Mouse (Mus musculus): ENCODE results near the gene Ttc7b.

Gene Ttc7b

DNA sequence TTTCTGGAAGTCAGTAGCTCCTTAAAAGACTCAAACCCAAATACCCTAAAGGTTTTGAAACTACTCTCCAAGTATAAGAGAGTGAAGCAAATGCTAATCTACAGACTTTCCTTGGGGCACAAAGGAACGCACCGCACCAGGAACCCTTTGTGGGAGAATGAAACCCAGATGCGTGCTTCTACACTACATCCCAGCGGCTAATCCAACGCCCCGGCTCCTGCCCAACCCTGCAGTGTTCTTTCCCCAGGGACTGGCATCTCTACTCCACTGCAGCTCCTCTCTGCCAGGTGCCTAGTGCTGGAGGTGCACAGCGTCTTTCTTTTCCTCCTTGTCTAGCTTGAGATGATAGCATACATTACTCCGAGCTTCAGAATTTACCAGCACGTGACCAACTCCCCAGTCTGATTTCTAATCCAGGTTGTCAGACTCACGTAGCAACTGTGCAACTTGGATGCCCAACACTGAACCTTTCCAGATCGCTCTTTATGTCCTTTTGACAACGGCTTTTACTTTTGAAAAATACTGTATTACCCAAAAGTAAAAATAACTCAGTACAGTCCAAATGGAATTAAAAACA lies 72.8 kb downstream of the Ttc7b start:
- DNase-seq (ENCODE audit: low spot score in 2 of 2): no peak

DNA sequence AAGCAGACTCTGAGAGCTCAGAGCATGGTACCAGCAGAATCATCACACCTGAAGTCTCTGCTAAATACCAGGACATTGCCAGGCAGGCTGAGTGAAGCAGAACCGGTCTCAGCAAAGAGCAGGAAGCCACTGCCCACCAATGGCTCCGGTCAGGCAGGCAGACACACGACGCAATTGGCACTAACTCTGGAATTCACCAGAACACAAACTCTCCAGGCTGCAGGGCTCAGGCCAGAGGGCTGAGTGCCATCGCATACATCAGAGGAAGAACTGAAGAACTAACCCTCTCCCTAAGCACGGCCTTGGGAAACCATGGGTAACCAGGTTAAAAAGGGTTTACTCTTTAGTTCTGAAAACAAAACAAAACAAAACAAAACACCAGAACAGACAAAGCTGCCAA lies 73.5 kb downstream of the Ttc7b start:
- DNase-seq (ENCODE audit: low spot score in 2 of 2): no peak

DNA sequence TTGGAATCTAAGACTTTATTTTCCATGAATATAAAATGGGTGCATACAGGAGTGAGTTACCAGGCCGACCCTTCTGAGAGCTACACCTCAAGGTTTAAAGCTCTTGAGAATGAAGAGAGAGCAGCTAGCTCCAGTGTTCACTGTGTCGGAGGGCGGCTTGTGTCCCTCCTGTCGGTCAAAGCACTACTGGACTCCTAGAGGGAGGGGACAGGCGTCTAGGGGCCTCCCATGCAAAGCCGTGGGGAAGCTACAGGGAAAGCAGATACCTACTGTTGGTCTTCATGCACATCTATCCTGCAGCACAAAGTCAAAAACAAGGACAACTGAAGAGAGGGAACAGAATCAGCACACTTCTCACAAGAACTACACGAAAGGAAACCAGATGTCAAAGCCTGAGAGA lies 74.9 kb downstream of the Ttc7b start:
- DNase-seq (ENCODE audit: low spot score in 2 of 2): no peak

DNA sequence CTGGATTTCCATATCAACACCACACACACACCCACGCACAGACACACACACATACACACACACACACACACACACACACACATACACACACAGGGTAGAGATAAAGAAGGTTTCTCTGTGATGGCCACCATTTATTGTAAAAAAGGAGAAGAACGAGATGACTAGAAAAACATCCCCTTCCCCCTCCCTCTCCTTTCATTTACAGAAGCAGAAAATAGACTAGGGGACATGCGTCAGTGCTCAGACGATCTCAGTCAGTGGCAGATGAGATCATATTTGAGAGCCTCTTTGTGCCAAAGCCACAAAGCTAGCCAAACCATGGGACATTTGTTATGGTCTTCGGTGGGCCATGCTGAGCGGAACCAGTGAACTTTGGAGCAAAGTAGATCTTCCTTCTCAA lies 75.4 kb downstream of the Ttc7b start:
- DNase-seq (ENCODE audit: low spot score in 2 of 2): no peak

DNA sequence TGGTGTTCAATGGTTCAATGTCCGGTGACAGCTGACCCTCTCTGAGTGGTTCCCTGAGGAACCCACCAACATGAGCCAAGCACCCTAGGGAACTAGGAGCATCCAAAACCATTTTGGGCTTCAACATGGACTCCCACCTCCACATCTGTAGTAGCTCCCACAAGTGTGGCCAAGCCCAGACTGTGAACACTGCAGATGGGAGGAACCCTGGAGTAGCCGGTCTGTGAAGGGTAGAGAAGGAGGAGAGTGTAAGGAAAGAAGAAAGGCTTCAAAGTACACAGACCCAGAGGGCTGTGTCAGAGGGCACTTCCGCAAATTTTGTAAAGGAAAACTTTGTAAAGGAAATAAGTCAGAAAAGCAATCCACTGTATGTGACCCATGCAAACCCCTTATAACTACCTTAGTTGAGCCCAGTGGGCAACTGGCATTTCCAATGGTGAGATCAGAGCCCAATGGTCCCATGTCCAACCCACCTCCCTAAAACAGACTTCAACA lies 75.9 kb downstream of the Ttc7b start:
- no peak for DNase-seq (ENCODE audit: low spot score in 2 of 2)

DNA sequence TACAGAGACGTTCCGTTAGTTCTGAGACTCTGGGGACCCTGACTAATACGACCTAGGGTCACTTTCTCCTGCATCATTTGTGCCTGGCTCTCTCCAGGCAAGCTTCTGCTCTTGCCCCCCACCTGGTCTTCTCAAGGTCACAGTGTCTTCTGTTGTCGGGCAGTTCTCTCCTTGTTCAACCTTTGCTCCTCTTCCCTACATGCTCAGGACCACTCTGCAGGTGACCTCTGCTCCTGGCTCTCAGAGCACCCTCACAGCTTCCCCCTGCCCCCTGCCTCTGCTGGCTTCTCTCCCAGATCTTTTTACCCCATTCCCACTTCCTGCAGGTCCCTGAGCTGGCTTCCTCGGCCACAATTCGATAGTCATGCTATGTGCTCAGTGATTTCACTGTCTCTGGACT lies 77.2 kb downstream of the Ttc7b start:
- no peak for DNase-seq (ENCODE audit: low spot score in 2 of 2)

DNA sequence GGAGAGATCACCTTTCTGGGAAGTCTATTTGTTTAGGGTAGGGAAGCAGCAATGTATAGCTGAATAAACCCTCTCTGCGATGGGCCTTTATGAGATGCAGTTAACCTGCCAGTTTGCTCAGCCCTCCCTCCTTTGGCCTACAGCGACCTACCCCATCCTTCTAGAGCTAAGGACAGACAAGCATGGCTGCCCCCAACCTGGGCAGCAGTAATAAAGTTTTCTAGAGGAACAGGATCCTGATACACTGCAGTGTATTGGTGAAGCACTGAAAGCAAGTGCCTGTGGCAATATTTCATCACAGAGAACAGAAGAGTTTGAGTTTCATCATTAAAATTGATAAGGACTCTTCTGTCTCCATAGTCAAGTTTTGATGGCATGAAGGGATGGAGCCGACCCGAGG lies 79.0 kb downstream of the Ttc7b start:
- no peak for DNase-seq (ENCODE audit: low spot score in 2 of 2)

DNA sequence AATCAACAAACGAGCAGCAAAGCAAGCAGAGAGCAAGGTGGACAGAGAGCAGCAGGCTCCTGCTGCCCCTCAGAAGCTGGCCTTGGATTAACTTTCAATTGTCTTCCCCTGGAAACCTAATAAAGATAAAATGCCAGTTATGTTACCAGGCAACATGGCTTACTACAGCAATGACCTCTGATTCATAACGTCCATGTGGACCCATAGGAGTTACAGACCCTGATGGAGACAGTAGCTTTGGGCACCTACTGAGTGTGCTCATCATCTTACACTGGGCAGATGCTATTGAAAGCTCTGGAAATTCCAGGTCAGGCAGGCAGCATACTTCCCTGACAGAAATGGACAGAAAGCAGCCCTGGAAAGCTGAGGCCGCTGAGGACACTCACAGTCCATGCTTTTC lies 80.7 kb downstream of the Ttc7b start:
- DNase-seq (ENCODE audit: low spot score in 2 of 2): no peak

DNA sequence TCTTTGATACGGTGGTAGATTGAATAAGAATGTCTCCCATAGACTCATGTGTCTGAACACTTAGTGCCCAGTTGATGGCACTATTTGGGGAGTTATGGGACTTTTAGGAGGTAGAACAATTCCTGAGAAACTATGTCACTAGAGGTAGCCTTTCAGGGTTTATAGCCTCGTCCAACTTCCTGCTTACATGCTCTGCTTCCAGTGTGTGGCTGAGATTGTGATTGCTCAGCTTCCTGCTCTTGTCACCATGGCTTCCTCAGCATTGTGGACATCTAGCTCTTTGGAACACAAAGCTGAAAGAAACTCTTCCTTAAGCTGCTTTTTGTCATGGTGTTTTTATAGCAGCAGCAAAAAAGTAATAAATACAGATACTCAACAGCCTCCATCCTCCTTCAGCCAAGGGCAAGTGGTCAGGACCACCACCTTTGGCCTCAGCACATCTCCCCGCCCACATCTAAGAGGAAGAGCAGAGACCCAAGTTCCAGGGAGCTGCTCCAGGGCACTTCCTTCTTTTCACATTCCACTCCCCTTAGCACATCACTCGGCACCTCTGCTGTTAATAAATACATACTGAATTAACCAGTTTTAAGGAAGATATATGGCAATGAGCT lies 81.4 kb downstream of the Ttc7b start:
- DNase-seq (ENCODE audit: low spot score in 2 of 2): no peak

DNA sequence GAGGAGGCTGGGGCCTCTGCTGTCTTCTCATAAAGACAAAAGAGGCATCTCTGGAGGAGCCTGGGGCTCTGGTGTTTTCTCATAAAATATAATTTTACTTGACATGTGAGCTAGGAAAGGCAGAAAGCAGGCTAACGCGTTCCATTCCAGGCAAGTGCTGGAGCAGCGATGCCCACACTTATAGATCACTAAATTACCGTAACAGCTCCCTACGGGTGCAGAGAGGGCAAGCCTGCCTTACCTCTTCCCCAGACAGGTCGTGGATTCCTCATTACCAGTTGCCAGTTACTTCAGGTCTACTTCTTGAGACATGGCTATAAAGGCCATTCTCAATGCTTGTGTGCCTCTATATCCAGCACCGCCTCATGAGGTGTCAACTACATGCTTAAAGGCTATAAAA lies 82.1 kb downstream of the Ttc7b start:
- DNase-seq (ENCODE audit: low spot score in 2 of 2): no peak

DNA sequence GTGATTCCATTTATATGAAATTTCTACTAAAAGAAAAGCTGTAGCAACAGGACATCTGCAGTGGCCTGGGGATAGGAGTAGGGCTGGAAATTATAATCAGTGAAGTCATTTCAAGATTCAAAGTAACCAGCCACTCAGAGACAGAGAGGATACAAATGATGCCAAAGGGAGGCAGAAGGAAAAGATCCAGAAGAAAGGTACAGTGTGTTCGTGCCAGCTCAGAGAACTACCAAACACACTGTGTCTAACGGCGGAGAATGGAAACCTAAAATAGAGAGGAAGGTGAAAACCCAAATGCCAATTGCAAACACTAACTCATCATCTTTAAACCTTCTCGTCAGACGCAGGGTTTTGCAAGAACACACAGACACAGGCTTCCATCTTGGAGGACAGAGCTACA lies 82.8 kb downstream of the Ttc7b start:
- DNase-seq (ENCODE audit: low spot score in 2 of 2): no peak

DNA sequence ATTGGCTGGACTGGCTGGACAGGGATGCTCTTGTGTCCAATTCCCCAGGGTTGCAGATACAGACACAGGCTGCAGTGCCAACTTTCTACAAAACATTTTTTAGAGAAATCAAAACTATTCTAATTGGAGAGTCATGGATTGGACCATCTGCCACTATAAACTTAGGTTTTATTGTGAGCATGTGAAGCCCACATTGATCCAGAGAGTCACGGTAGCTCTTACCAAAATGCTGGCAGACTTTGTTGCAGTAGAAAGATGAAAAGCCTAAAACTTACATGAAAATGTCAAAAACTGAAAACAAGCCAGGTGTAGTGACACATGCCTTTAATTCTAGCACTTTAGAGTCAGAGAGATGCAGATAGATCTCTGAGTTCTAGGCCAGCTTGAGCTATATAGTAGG lies 84.9 kb downstream of the Ttc7b start:
- no peak for DNase-seq (ENCODE audit: low spot score in 2 of 2)

DNA sequence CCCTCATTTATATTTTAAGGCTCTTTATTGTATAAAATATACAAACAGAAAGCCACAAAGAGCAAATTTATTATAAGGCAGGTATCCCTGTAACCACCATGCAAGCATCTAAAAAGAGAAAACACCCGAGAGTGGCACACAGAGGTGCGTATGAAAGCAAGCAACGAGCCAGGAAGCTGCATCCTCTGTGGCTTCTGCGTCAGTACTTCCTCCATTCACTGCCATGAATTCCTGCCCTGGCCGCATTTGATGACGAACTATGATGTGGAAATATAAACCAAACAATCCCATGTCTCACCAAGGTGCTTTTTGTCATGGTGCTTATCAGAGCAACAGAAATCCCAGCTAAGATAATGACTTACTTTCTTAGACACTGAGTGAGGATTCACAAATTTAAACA lies 88.8 kb downstream of the Ttc7b start:
- DNase-seq (ENCODE audit: low spot score in 2 of 2): no peak

DNA sequence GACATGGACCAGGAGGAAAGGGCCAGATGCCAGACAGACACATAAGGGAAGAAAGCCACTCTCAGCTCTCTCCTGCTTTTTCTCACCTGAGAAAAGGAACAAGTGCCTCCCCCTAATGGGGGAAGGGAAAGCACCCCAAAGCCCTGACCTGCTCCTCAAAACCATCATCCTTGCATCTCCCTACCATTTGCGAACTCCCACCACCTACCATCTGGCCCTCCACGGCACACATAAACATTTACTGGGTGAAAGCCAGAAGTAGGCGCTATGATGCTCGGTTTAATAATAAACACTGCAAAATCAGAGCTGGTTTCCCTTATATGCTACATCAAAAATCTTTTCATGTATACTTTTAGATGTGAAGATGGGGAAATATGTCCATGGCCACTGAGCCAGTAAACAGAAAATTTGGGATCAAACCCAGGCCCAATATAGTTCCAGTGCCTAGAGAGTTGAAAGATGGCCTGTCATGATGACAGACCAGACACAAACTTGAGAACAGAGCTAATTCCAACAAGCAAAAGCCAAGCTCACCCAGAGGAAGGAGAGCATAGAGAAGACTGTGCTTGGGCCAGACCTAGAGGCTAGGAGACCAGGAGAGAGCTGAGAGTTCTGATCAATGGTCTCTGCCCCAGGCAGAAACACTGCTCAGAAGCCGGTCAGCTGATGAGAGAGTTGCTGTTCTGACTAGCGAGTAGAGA lies 91.1 kb downstream of the Ttc7b start:
- no peak for DNase-seq (ENCODE audit: low spot score in 2 of 2)

DNA sequence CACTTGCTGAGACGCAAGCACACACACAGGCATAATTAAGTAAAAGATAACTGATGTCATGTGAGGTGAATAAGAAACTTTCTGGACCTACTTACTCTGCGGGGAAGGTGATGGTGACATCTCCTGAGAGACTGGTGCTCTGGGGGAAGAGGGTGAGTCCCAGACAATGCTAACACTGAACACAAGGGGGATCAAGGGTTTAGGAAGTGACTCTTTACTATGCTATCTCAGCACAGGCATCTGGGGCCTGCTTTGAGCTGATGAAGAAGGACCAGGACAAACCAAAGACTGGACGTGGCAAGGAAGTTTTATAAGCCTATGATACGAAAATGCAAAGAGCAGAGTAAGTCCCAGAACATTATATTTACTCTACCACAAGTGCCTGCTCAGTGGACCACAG lies 92.4 kb downstream of the Ttc7b start:
- DNase-seq (ENCODE audit: low spot score in 2 of 2): no peak

DNA sequence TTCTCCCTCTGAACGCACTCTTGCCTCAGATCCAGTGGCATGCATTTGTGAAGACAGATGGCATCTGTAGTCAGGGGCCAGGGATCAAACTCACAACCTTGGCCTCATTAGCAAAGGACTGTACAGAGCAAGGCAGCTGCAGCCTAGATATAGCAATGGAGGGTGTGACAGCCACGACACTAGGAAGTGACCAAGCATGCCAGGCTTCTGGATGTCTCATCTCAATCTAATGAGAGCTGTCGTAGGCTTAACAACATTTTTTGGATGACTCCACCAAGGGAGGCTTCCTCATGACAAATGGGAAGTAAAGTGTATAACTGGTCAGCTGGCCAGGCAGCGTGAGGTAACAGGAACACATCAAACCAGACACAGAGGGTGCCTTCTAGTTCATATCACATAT lies 94.4 kb downstream of the Ttc7b start:
- DNase-seq (ENCODE audit: low spot score in 2 of 2): no peak

DNA sequence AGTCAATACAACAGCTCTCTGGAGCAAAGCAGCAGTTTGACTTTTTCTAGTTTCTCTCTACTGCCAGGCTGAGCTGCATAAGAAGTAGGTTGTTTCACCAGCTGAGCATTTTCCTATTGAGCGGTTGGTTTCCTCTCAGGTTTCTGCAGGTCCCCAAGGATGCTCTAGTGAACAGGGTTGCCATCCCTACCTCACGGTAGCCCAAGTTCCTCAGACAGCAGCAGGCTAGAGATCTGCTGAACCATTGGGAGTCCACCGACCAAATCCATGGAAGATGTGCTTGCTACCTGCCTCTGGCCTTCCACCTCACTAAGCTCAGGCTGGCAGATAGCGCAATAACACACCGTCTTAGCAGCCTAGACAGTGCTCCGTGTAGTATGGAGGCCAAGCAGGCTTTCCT lies 95.6 kb downstream of the Ttc7b start:
- DNase-seq (ENCODE audit: low spot score in 2 of 2): no peak

DNA sequence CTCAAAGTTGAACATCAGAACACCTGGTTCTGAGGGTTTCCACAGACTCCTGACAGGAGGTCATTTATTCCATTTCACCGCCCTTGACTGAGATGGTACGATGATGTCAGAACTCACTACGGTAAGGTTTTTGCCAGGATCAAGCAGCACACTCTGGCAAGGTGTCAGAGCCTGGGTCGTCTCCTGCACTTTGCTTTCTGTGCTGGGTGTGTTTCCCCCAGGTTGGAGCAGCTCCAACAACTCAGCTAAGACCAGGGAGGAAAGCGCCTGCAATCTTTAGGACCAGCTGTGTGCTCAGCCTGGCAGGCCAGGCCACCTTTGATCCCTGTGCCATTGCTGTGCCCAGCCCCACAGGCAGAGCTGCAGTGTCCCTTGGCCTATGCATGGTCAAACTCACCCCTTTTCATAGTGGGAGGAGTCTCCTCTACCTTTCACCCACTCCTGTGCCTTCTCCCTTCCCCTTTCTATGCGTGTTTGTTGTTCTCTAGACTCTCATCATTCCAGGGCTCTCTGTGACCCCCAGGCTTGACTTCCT lies 98.3 kb downstream of the Ttc7b start:
- no peak for DNase-seq (ENCODE audit: low spot score in 2 of 2)

DNA sequence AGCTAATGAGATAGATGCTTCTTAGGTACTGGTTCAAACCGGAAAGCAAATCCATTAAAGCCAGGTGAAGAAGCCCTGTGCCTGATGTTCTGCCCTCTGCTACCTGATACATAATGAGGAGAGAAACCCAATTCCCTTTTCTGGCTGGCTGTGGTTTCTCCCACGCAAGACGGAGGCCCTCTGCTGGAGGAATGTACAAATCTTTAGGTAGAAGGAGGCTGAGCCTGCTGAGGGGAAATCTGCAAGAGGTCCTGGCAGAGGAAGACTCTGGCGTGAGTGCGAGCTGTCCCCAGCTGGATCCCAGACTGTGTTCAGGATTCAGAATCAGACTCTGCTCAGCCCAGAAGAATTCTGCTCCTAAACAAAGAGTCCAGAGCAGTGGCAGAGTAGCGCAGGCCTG lies 99.1 kb downstream of the Ttc7b start:
- peak in 1 of 2 experiments; percentile 48 for DNase-seq (ENCODE audit: low spot score in 2 of 2)

DNA sequence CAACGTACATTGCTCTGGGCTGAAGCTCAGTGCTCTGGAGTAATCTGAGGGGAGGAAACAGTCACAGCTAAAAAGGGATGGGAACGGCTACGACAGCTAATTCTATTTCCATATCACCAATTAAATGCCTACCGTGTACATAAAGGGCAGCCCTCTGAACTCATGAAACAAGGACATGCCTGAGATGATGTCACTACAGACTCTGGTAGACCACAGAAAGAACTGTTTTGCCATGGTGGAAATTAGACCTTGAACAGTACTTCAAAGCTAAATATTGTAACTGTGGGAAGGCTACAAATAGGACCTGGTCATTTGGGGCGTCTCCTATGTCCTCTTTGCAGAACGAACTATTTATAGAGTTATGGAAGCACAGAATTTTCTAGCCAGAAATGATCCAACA lies 99.7 kb downstream of the Ttc7b start:
- DNase-seq (ENCODE audit: low spot score in 2 of 2): no peak

DNA sequence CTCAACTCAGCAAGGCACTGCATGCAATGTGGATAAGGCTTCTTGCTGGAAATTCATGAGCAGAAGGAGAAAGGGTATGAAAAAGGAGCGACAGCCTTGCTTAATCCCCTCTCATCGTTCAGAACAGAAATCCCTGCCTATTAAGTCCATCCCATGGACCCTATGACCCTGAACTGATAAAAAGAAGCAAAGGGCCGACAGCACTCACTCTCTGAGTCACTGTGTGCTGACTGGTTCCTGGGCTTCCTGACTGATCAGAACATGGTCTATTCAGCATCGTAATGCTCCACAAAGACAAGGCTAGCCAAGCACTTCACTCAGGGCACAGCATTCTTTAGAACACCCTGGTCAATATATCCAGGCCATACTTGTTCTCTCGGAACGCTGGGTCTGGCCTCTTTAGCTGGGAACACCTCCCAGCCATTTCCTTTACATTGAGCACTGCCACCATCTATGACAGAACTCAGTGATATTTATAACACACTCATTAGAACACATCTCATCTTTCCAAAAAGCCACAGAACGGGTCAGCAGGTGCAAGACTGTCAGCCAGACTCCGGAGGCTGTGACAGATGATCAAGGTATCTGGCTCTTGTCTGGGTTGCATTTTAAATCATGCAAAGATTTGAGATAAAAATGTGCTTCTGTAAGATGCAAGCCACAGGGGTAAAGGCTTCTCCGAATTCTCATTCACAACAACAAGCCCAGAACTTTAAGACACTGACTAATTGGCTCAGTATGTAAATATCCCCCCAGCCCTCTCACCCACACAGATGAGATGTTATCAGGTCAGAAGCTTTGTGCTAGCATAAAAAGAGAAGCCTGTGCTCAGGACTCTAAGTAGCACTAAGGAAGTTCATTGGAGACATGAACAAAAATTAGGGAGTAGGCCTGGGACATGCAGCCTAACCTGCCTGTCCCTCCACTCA lies 100.4 kb downstream of the Ttc7b start:
- no peak for DNase-seq (ENCODE audit: low spot score in 2 of 2)

DNA sequence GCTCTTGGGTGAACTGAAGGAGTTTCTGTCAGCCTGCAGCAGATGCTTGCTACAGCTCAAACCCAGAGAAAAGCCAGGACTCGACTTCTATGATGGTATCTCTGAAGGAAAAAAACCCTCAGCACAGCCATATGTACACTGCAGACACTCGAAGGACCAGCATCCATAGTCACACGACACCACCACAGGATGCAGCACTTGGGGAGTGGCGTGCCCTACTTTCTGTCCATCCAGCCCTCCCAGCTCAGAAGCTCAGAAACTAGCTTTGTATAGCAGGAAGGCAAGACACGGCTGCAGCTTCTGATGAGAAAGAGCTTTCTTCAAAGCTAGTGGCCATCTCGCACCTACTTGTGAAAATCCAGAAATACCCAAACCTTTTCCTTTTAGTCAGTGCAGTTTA lies 104.8 kb downstream of the Ttc7b start:
- no peak for DNase-seq (ENCODE audit: low spot score in 2 of 2)

Measured in spleen, postnatal 10 days (tissue).